Mouse (Mus musculus) MEL (cell line): Measurements from ENCODE around the gene Slc16a9. TPM values are rescaled to one million over a fixed set of nuclear protein-coding genes. Genes with fewer than 3 reads are reported as not detected.
"Not testable (repeated sequence)": the region's sequence is repeated elsewhere in the genome, so short reads cannot be mapped to it uniquely, and the experiment has no call there.

Experiments used
- DNase-seq: peaks from one replicate; pipeline ENCODE4 v3.0.0; 2011; ENCODE audit warnings: low read depth, low spot score
- H3K27ac ChIP-seq: 2 replicates; pipeline ENCODE4 v1.5.1; 2012; ENCODE audit warnings: low read depth, mild to moderate bottlenecking, control low read depth, low read length, moderate library complexity; ENCODE audit not compliant: control insufficient read depth
- H3K27me3 ChIP-seq, 2 experiments: fragments of 150-350 bp in 1 of 2; sonication (generic) in 1 of 2; 2 replicates each; pipeline ENCODE4 v1.6.1; 2012; ENCODE audit warnings: low read length in 2 of 2, mild to moderate bottlenecking in 2 of 2, improper control_type of control experiment in 1 of 2, moderate library complexity in 1 of 2; ENCODE audit not compliant: insufficient read depth in 2 of 2, control insufficient read depth in 1 of 2
- H3K36me3 ChIP-seq, 2 experiments: 2 replicates each; pipeline ENCODE4 v1.6.1; 2012 to 2014; ENCODE audit warnings: low read length in 2 of 2, improper control_type of control experiment in 1 of 2, inconsistent platforms in 1 of 2, mild to moderate bottlenecking in 1 of 2; ENCODE audit not compliant: insufficient read depth in 2 of 2, control insufficient read depth in 1 of 2
- H3K4me1 ChIP-seq, 2 experiments: fragments of 150-350 bp in 1 of 2; sonication (generic) in 1 of 2; 2 replicates each; pipeline ENCODE4 v1.6.1; 2012; ENCODE audit warnings: low read length in 2 of 2, improper control_type of control experiment in 1 of 2, mild to moderate bottlenecking in 1 of 2; ENCODE audit not compliant: insufficient read depth in 2 of 2, control insufficient read depth in 1 of 2
- H3K4me3 ChIP-seq, 2 experiments: fragments of 150-350 bp in 1 of 2; sonication (generic) in 1 of 2; 2 replicates each; pipeline ENCODE4 v1.5.1; 2012; ENCODE audit warnings: low read depth in 2 of 2, low read length in 2 of 2, mild to moderate bottlenecking in 2 of 2, moderate library complexity in 2 of 2, control low read depth in 1 of 2, improper control_type of control experiment in 1 of 2; ENCODE audit not compliant: control insufficient read depth in 1 of 2, insufficient read depth in 1 of 2
- H3K79me2 ChIP-seq: 2 replicates; pipeline ENCODE4 v1.6.1; 2012; ENCODE audit warnings: mild to moderate bottlenecking, low read length, moderate library complexity; ENCODE audit not compliant: control insufficient read depth, poor library complexity, insufficient read depth
- H3K9ac ChIP-seq: 2 replicates; pipeline ENCODE4 v1.6.1; 2012; ENCODE audit warnings: low read depth, mild to moderate bottlenecking, control low read depth, low read length, moderate library complexity; ENCODE audit not compliant: control insufficient read depth, poor library complexity, severe bottlenecking
- H3K9me3 ChIP-seq: fragments of 150-350 bp; sonication (generic); replicated peaks from 2 replicates; pipeline ENCODE4 v1.6.1; 2012; ENCODE audit warnings: mild to moderate bottlenecking, low read length, improper control_type of control experiment, moderate library complexity; ENCODE audit not compliant: insufficient read depth
- BHLHE40 ChIP-seq: IDR thresholded peaks from 2 replicates; pipeline ENCODE4 v1.6.1; 2012; ENCODE audit warnings: low read depth, mild to moderate bottlenecking, inconsistent platforms, low read length, improper control_type of control experiment, borderline replicate concordance
- CHD1 ChIP-seq: IDR thresholded peaks from 2 replicates; pipeline ENCODE4 v1.6.1; 2012; ENCODE audit warnings: low read depth, mild to moderate bottlenecking, inconsistent platforms, low read length, improper control_type of control experiment
- CTCF ChIP-seq, 3 experiments: IDR thresholded peaks in 2 of 3; conservative IDR thresholded peaks in 1 of 3; 2 replicates each; pipeline ENCODE4 v1.5.1; 2011 to 2012; ENCODE audit warnings: low read length in 3 of 3, low read depth in 2 of 3, mild to moderate bottlenecking in 2 of 3, improper control_type of control experiment in 1 of 3, inconsistent platforms in 1 of 3, mixed read lengths in 1 of 3, moderate library complexity in 1 of 3; ENCODE audit not compliant: control insufficient read depth in 1 of 3, insufficient read depth in 1 of 3, poor library complexity in 1 of 3, severe bottlenecking in 1 of 3
- GABPA ChIP-seq: IDR thresholded peaks from 2 replicates; pipeline ENCODE4 v1.6.1; 2012; ENCODE audit warnings: low read depth, mild to moderate bottlenecking, inconsistent platforms, low read length, improper control_type of control experiment, moderate library complexity
- JUND ChIP-seq: IDR thresholded peaks from 2 replicates; pipeline ENCODE4 v1.6.1; 2011; ENCODE audit warnings: low read depth, mild to moderate bottlenecking, improper control_type of control experiment, low read length
- KAT2A ChIP-seq: conservative IDR thresholded peaks from 2 replicates; pipeline ENCODE4 v1.6.1; 2012; ENCODE audit warnings: low read depth, low read length, improper control_type of control experiment, inconsistent platforms
- MAZ ChIP-seq: IDR thresholded peaks from 2 replicates; pipeline ENCODE4 v1.6.1; 2012; ENCODE audit warnings: low read depth, mild to moderate bottlenecking, inconsistent platforms, low read length, improper control_type of control experiment
- MEF2A ChIP-seq: IDR thresholded peaks from 2 replicates; pipeline ENCODE4 v1.6.1; 2014; ENCODE audit warnings: low read depth, mild to moderate bottlenecking, inconsistent platforms, low read length, improper control_type of control experiment; ENCODE audit not compliant: poor library complexity, insufficient replicate concordance, severe bottlenecking; ENCODE audit errors: extremely low read depth
- MYC ChIP-seq: IDR thresholded peaks from 2 replicates; pipeline ENCODE4 v1.6.1; 2011; ENCODE audit warnings: low read depth, mild to moderate bottlenecking, low read length, improper control_type of control experiment, moderate library complexity
- NELFE ChIP-seq: IDR thresholded peaks from 2 replicates; pipeline ENCODE4 v1.6.1; 2011; ENCODE audit warnings: low read depth, low read length, improper control_type of control experiment
- NRF1 ChIP-seq: IDR thresholded peaks from 2 replicates; pipeline ENCODE4 v1.6.1; 2014; ENCODE audit warnings: low read depth, mild to moderate bottlenecking, inconsistent platforms, low read length, improper control_type of control experiment, moderate library complexity; ENCODE audit not compliant: poor library complexity, insufficient read depth, severe bottlenecking
- POLR2AphosphoS2 ChIP-seq: IDR thresholded peaks from 2 replicates; pipeline ENCODE4 v1.6.1; 2011; ENCODE audit warnings: low read length, improper control_type of control experiment
- RCOR1 ChIP-seq: IDR thresholded peaks from 2 replicates; pipeline ENCODE4 v1.6.1; 2012; ENCODE audit warnings: low read depth, mild to moderate bottlenecking, inconsistent platforms, low read length, improper control_type of control experiment
- SMC3 ChIP-seq: IDR thresholded peaks from 2 replicates; pipeline ENCODE4 v1.6.1; 2011; ENCODE audit warnings: low read depth, low read length, improper control_type of control experiment
- UBTF ChIP-seq: IDR thresholded peaks from 2 replicates; pipeline ENCODE4 v1.6.1; 2012; ENCODE audit warnings: low read depth, mild to moderate bottlenecking, inconsistent platforms, low read length, improper control_type of control experiment, moderate library complexity, borderline replicate concordance; ENCODE audit not compliant: insufficient read depth
- USF1 ChIP-seq: IDR thresholded peaks from 2 replicates; pipeline ENCODE4 v1.6.1; 2014; ENCODE audit warnings: low read depth, mild to moderate bottlenecking, inconsistent platforms, low read length, improper control_type of control experiment, moderate library complexity
- USF2 ChIP-seq, 2 experiments: IDR thresholded peaks; 2 replicates each; pipeline ENCODE4 v1.6.1; 2011 to 2012; ENCODE audit warnings: improper control_type of control experiment in 2 of 2, low read length in 2 of 2, borderline replicate concordance in 1 of 2, inconsistent platforms in 1 of 2, low read depth in 1 of 2, mild to moderate bottlenecking in 1 of 2; ENCODE audit not compliant: insufficient read depth in 1 of 2
- ZC3H11A ChIP-seq: IDR thresholded peaks from 2 replicates; pipeline ENCODE4 v1.6.1; 2012; ENCODE audit warnings: low read depth, mild to moderate bottlenecking, inconsistent platforms, low read length, improper control_type of control experiment
- ZKSCAN1 ChIP-seq: IDR thresholded peaks from 2 replicates; pipeline ENCODE4 v1.6.1; 2012; ENCODE audit warnings: low read depth, mild to moderate bottlenecking, inconsistent platforms, low read length, improper control_type of control experiment, moderate library complexity
- ZNF384 ChIP-seq: IDR thresholded peaks from 2 replicates; pipeline ENCODE4 v1.6.1; 2012; ENCODE audit warnings: low read depth, mild to moderate bottlenecking, inconsistent platforms, low read length, improper control_type of control experiment
- polyA plus RNA-seq, 2 experiments: library from polyadenylated mRNA; stranded (reverse) in 1 of 2; unstranded in 1 of 2; fragments of >175 nt in 1 of 2; fragments of >200 nt in 1 of 2; gene quantifications; 2 replicates each; pipeline versions ENCODE4 v1.2.1 to v1.2.4; 2012; ENCODE audit warnings: low replicate concordance in 2 of 2, low read depth in 1 of 2; ENCODE audit not compliant: insufficient read length in 2 of 2, insufficient read depth in 1 of 2, missing spikeins in 1 of 2
- total RNA-seq: library from RNA; depleted of rRNA; stranded (reverse); fragments of 300-350 nt; gene quantifications from 2 replicates; pipeline ENCODE4 v1.2.3, GENCODE M21; 2012

Gene Slc16a9
- total and polyA plus RNA-seq, 3 experiments: not detected

DNA sequence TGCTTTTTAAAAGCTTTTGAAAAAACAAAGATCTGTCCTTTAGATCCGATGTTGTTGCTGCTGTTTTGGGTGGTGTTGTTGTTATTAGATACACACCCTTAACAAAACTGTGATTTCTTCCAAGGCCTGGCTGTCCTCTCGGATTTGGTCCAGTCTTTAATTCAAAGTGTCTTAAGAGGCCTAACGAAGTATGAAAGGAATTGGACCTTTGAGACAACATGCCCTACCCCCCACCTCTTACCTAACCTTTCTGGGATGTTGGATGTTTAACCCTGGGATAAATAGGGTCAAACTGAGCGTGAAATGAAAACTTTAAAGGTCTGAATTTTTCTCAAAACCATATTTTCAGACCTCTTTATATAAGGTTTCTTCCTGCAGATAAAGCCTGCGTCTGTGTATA lies 23.9 kb upstream of the Slc16a9 start:
- no peak for TF ChIP-seq MYC
- TF ChIP-seq JUND: no peak
- no peak for TF ChIP-seq GABPA
- no peak for TF ChIP-seq RCOR1
- no peak for TF ChIP-seq KAT2A
- no peak for TF ChIP-seq CTCF (IDR thresholded peaks at IDR 0.05 in 2 of 3, conservative IDR thresholded peaks at IDR 0.05 in 1 of 3; ENCODE audit: control insufficient read depth in 1 of 3, insufficient read depth in 1 of 3, low read depth in 2 of 3, low read length in 3 of 3, poor library complexity in 1 of 3, severe bottlenecking in 1 of 3)
- H3K27ac ChIP-seq: no peak overlapping the region
- no peak for DNase-seq

DNA sequence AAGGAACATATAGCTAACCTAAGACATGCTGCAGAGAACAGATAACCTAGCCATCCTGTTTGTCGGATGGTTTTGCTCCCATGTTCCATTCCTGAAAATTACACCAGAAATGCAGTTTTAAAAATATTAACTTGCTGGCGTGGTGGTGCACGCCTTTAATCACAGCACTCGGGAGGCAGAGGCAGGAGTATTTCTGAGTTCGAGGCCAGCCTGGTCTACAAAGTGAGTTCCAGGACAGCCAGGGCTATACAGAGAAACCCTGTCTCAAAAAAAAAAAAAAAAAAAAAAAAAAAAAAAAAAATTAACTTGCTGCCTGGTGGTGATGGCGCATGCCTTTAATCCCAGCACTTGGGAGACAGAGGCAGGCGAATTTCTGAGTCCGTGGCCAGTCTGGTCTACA lies 22.7 kb upstream of the Slc16a9 start:
- H3K4me1 ChIP-seq, H3K9ac ChIP-seq, H3K9me3 ChIP-seq, H3K27ac ChIP-seq, H3K27me3 ChIP-seq, H3K79me2 ChIP-seq, H3K4me3 ChIP-seq, DNase-seq, H3K36me3 ChIP-seq: not testable (repeated sequence)

More for the DNA sequence above, 23.9 kb upstream of the Slc16a9 start:
- Histone ChIP-seq H3K36me3 (no peaks in the 10 kb centered on the region), H3K79me2 (no peaks in the 10 kb centered on the region), H3K27me3 (peaks cover 0 to 1% of the 10 kb centered on the region in 2 experiments; a peak in 1 of 4 replicates), H3K9me3 (no peaks in the 10 kb centered on the region), H3K9ac (no peak overlapping the region), H3K4me1 (no peaks in the 10 kb centered on the region), H3K4me3 (no peak overlapping the region)

DNA sequence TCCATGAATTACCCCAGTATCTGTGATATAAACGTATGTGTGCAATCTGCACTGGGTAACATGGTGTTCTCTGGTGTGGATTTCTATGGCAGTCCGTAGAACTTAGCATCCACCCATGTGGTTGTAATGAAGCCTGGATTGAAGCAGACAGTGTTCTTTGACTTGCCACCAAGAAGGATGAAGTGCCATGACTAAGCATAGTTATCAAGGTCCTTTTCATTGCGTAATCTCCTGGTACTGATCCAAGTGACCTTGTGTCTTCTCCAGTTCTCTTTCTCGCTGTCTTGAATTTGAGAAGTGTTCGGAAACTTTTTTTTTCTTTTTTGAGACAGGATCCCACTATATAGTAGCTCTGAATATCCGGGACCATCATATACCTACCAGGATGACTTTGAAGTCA lies 20.3 kb upstream of the Slc16a9 start:
- TF ChIP-seq SMC3: no peak
- Histone ChIP-seq H3K4me3 (no peak overlapping the region), H3K27ac (no peak overlapping the region), H3K36me3 (no peaks in the 10 kb centered on the region), H3K79me2 (no peaks in the 10 kb centered on the region), H3K27me3 (no peaks in the 10 kb centered on the region), H3K9ac (no peak overlapping the region), H3K4me1 (no peaks in the 10 kb centered on the region), H3K9me3 (no peaks in the 10 kb centered on the region)
- DNase-seq: no peak

DNA sequence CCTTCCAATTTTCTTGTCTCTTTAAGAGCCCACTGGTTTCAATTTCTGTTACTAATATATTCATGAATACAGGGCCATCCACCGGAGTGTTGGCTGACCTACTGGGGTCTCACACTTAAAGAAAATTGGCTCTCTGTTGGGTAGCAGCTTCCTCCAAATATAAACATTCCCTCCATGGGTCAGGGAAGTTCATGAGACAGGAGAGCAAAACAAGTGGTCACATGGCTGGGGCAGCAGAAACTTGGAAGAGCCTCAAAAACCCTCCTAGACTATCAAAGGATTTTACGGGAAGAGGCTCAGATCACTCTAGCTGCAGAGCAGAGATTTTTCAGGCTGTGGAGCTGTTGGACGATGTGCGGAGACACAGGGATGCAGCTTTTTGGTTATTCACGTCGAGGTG lies 19.1 kb upstream of the Slc16a9 start:
- H3K4me3 ChIP-seq: no peak overlapping the region
- H3K36me3 ChIP-seq: no peaks in the 10 kb centered on the region
- no peaks in the 10 kb centered on the region for H3K79me2 ChIP-seq
- no peaks in the 10 kb centered on the region for H3K9me3 ChIP-seq
- H3K27ac ChIP-seq: no peak overlapping the region
- no peak overlapping the region for H3K9ac ChIP-seq
- DNase-seq: no peak
- no peaks in the 10 kb centered on the region for H3K4me1 ChIP-seq
- TF ChIP-seq USF1: no peak
- no peak for TF ChIP-seq USF2 (IDR thresholded peaks at IDR 0.05; ENCODE audit: borderline replicate concordance in 1 of 2, insufficient read depth in 1 of 2, low read depth in 1 of 2, low read length in 2 of 2)
- no peak for TF ChIP-seq ZC3H11A
- TF ChIP-seq UBTF: no peak
- no peak for TF ChIP-seq NRF1
- TF ChIP-seq ZNF384: no peak
- no peak for TF ChIP-seq BHLHE40
- TF ChIP-seq POLR2AphosphoS2: no peak
- no peak for TF ChIP-seq MAZ
- TF ChIP-seq ZKSCAN1: no peak
- TF ChIP-seq MEF2A: no peak
- no peak for TF ChIP-seq CHD1
- TF ChIP-seq NELFE: no peak
- TF ChIP-seq GABPA: no peak
- no peaks in the 10 kb centered on the region for H3K27me3 ChIP-seq
